Mouse (Mus musculus) heart, postnatal 4 days (tissue): ENCODE measurements at regions not wholly inside any gene's neighbourhood (a gene's known extent, or its start where the extent isn't known, plus 50 kb on each side); places are given as distances from the start of the nearest gene placed in this dataset.
A peak's percentile ranks its signal among the peaks of the same experiment; 100 is the strongest.

Experiments used
- DNase-seq: peaks from one replicate; pipeline ENCODE4 v3.0.0; 2021

- DNase-seq, result no peak
Measured at GRCm38 (mm10) chr2:17290709-17291108, 440.6 kb downstream of the Nebl start.

- DNase-seq, result no peak
Measured at GRCm38 (mm10) chr2:17287598-17287997, 443.7 kb downstream of the Nebl start.

- DNase-seq, result no peak
Measured at GRCm38 (mm10) chr2:17249960-17250359, 481.3 kb downstream of the Nebl start.

GRCm38 (mm10) chr2:17245821-17246220 lies 485.4 kb downstream of the Nebl start:
- DNase-seq, result no peak

GRCm38 (mm10) chr2:17215607-17216006 lies 515.7 kb downstream of the Nebl start:
- no peak for DNase-seq

GRCm38 (mm10) chr2:17214881-17215280 lies 516.4 kb downstream of the Nebl start:
- DNase-seq, result no peak

- DNase-seq, result no peak
Measured at GRCm38 (mm10) chr2:17212566-17212965, 518.7 kb downstream of the Nebl start.

GRCm38 (mm10) chr2:17211105-17211504 lies 520.2 kb downstream of the Nebl start:
- DNase-seq, result no peak

GRCm38 (mm10) chr2:17193611-17194010 lies 537.7 kb downstream of the Nebl start:
- DNase-seq, result peak; percentile 13

GRCm38 (mm10) chr2:17189169-17189568 lies 542.1 kb downstream of the Nebl start:
- DNase-seq, result no peak

- DNase-seq, result no peak
Measured at GRCm38 (mm10) chr2:17187822-17188221, 543.4 kb downstream of the Nebl start.

GRCm38 (mm10) chr2:17183696-17184095 lies 547.6 kb downstream of the Nebl start:
- no peak for DNase-seq

- no peak for DNase-seq
Measured at GRCm38 (mm10) chr2:17181597-17181996, 549.7 kb downstream of the Nebl start.

- DNase-seq, result no peak
Measured at GRCm38 (mm10) chr2:17168896-17169295, 562.4 kb downstream of the Nebl start.

GRCm38 (mm10) chr2:17165016-17165415 lies 566.2 kb downstream of the Nebl start:
- no peak for DNase-seq

GRCm38 (mm10) chr2:17158463-17158862 lies 572.8 kb downstream of the Nebl start:
- DNase-seq, result peak; percentile 28

- no peak for DNase-seq
Measured at GRCm38 (mm10) chr2:17157336-17157735, 573.9 kb downstream of the Nebl start.

GRCm38 (mm10) chr2:17155596-17155995 lies 575.7 kb downstream of the Nebl start:
- DNase-seq, result no peak

- DNase-seq, result no peak
Measured at GRCm38 (mm10) chr2:17123626-17124025, 607.6 kb downstream of the Nebl start.

- DNase-seq, result no peak
Measured at GRCm38 (mm10) chr2:17117292-17117691, 614.0 kb downstream of the Nebl start.

GRCm38 (mm10) chr2:17111177-17111576 lies 620.1 kb downstream of the Nebl start:
- DNase-seq, result no peak

- no peak for DNase-seq
Measured at GRCm38 (mm10) chr2:17101161-17101560, 630.1 kb downstream of the Nebl start.

- DNase-seq, result no peak
Measured at GRCm38 (mm10) chr2:17097546-17097945, 633.7 kb downstream of the Nebl start.

GRCm38 (mm10) chr2:17091454-17091853 lies 639.8 kb downstream of the Nebl start:
- DNase-seq, result no peak

- no peak for DNase-seq
Measured at GRCm38 (mm10) chr2:17081266-17081665, 650.0 kb downstream of the Nebl start.
